Mouse (Mus musculus): Measurements from ENCODE around the gene Slc5a4a.
A peak's percentile ranks its signal among the peaks of the same experiment; 100 is the strongest.

Gene Slc5a4a

DNA sequence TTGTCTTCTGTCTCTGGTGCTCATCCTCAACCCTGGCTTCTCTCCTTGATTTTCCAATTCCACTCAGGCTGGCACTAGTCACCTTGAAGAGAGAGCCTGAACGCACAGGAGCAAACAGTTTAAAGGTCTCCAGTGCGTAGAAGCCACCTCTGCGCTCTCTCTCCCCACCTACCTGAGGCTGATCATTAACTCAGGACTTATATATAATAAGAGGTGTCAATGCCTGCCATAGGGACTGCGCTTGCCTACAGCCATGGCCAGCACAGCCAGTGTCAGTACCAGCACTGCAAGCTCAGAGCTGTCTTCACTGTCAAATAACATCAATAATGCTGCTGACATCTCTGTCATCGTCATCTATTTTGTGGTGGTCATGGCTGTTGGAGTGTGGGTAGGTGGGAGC lies at the start of gene Slc5a4a:
Slc5a4a (plus strand) TSS at position 174 of the 400 bp plus-strand sequence.
- DNase-seq (ENCODE audit: low spot score in 2 of 2), result no peak

DNA sequence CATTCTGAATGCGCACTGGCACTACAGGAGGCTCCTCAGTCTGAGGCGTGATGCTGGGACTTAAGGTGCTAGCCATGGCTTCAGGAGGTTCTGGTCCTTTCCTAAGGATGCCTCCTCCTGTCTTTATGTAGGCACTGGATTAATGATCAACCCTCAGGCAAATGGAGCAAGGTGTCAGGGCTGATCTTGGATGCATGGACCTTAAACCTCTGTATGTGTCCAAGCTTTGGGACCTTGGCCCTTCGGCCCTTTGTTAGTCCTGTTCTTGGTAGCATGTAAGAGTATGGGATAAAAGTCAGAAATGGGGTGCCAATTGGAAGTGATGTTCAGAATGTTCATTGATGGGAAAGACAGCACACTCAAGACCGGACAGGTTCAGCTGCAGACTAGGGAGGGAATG lies 36.4 kb upstream of the Slc5a4a start, which contains the start of gene Slc5a4b:
Slc5a4b (minus strand) TSS at position 101 of the 400 bp plus-strand sequence.
- DNase-seq (ENCODE audit: low spot score in 2 of 2), result no peak

DNA sequence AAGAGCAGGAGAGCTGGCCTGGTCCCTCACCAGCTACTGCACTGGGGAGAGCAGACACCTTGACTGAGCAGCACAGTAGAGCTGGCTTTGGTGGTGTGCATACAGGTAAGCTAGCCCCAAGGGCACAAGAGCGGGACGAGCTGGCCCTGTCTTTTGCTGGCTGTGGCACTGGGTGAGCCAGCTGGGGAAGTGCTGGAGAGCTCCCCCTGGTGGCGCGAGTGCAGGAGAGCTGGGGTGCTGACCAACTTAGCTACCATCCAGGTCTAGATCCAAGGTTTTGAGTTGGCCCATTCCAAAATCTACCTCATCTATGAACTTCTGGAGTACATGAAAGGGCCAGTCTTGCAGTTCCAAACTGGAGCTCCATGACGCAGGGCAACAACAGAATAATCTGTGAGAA lies 29.3 kb upstream of the Slc5a4a start:
- DNase-seq (ENCODE audit: low spot score in 2 of 2), result peak in 1 of 2 experiments; percentile 36

DNA sequence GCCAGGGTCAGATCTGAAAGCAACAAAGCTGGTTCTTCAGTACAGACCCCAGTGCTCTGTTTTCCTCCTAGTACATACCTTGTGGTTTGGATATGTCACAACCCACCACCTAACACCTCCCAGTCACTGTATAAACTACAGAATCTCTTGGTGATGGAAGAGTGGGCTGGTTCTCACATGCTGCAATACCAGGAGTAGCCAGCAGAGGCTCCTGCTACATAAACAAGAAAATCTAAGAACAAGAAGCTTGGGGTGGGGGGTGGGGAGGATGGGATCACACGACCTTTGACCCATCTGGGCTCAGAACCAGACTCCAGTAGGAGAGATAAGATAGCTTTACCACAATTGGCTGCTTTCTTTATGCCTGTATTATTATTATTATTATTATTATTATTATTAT lies 28.5 kb upstream of the Slc5a4a start:
- DNase-seq (ENCODE audit: low spot score in 2 of 2), result peak in 1 of 2 experiments; percentile 8

DNA sequence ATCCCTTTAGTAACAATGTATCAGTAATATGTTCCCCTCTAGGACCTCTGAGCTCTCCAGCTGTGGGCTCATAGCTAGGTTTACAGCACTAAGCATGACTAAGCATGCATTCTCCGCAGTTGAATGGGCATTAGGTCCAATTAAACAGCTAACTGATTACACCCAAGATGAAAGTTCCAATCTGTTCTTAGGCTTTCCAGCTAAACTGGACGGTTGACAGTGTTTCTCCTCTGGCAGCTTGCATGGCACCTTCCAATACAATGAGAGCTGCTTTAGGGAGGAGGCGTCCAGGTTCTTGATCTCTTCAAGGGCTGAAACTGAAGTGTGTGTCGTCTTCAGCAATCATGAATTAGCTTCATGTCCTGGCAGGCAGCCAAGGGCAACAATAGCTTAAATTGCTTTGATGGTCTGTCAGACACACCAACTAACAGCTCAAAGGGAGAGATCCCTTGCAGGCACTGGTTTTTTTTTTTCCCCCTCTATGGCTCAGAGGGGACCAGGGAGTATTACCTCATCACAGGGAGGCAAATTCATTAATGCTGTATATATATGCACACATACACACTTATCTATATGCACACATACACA lies 27.0 kb upstream of the Slc5a4a start:
- DNase-seq (ENCODE audit: low spot score in 2 of 2), result no peak

DNA sequence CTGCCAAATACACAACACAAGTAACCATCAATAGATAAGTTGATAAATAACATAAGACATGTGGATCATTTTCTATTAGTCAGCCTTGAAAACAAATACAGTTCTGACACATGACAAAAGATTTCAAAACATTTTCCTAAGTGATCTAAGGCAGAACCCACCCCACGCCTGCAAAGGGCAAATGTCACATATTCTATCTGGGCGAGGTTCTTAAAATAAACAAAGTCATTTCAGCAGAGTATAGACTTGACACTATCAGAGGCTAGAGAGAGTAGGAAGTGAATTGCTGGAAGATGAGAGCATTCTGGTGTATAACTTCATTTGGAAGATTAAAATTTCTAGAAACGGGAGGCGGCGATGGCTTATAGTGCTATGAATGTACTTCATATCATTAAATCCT lies 25.8 kb upstream of the Slc5a4a start:
- DNase-seq (ENCODE audit: low spot score in 2 of 2), result no peak

DNA sequence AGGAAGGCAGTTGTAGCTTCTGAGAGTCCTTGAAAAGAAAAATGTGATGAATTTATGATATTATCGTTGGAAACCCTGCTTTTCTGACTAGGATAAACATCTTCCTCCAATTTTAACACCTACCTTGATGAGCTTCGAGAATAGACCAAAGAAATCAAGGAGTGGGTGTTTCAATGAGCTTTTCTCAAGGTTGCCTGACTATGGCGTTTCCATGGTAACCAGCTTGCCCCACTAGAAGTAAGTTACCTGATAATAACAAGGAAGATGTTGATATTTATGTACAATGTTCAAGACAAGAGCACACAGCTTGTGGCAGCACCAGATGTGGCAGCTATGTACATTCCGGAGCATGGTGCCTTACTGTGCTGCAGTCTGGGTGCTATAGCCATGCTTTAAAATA lies 14.7 kb upstream of the Slc5a4a start:
- no peak for DNase-seq (ENCODE audit: low spot score in 2 of 2)

DNA sequence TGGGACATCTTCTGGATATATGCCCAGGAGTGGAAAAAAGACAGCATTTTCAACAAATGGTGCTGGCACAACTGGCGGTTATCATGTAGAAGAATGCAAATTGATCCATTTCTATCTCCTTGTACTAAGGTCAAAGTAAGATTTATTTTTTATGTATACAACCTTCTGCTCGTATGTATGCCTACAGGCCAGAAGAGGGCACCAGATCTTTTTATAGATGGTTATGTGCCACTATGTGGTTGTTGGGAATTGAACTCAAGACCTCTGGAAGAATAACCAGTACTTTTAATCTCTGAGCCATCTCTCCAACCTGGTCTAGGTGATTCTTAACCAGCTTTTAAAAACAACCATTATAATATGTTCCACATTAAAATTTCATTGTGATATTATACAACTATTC lies 10.9 kb upstream of the Slc5a4a start:
- no peak for DNase-seq (ENCODE audit: low spot score in 2 of 2)

DNA sequence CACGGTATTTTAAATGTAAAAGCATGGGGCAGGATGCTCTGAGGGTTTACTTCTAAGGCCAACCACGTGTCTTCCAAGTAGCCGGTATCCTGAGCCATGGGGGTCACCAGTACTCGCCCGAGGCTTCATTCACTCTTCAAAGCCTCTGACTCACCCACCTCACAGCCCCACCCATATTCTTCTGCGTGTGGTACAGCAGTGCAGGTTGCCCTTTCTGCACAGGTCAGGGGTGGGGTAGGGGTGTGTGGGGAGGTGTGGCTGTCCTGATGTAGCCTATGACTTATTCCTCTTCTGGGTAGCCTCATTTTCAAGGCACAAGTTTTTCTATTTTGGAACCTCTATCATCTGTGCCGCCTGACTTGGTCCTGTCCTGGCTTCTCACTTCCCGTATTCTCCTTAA lies 405 bp upstream of the Slc5a4a start:
- DNase-seq (ENCODE audit: low spot score in 2 of 2), result no peak

DNA sequence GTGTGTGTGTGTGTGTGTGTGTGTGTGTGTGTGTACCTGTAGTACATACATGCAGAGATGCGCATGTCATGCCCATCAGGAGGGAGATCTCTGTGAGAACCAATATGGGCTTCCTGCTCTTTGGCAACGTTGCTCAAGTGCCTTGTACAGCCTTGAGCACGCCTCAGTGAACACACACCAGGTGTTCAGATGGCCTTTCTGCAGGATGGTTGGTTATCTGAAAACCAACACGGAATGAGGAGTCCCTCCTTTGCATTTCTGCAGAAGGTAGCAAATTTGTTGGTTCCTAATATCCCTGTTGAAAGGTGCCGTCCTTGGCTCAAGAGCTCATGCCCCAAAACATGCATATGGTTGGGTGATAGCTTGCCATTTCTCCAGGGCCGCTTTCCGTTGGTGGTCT lies 8.7 kb downstream of the Slc5a4a start:
- no peak for DNase-seq (ENCODE audit: low spot score in 2 of 2)

DNA sequence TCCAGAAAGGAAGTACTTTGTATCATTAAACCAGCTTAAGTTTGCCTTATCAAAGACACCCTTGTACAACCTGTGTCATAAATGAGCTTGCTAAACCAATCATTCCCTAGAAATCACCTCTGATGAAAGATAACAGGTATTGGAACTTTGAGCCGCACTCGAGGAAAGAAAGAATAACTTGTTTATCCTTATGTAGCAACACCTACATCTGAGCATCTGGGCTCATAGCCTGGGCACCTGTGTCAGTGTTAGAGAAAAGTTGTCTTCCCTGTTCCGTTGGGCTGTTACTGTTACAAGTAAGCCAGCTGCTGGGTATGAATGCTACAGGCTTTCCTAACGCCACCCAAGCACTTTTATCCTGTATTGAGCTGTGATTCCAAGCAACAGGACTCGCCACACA lies 10.3 kb downstream of the Slc5a4a start:
- no peak for DNase-seq (ENCODE audit: low spot score in 2 of 2)

DNA sequence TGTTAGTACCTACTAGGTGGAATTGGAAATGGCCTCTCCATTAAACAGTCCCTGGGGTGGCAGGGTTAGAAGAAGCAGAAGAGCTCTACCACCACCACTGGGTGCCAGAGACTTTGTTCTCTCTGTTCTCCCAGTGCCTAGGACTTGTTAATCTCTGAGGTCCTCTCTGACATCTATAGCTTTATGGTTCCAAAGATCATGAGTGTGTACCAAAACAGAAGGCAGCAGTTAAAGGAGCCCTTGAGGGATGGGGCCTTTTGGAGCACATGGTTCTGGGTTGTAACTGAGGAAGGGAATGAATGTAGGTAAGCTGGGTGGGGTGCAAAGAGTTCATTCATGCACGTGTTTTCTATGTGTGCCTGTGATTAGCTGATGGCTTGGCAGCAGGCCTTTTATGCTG lies 10.8 kb downstream of the Slc5a4a start:
- no peak for DNase-seq (ENCODE audit: low spot score in 2 of 2)

DNA sequence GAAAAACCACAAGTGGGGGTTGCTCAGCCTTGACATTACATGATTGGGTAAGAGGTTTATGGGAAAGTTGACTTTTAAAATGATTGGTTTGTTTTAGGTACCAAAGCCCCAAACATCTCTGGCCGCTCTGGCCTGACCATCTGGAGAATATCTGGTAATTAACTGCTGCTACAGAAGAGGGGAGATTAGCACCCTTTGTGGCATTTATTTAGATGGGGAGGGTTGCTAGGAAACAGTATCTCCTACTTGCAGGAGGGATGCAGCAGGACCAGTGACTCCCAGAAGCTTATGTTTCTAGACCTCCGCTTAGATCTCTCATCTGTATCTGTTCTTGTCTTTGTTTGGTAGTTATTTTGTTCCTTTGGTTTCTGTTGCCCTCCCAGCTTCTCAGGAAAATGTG lies 27.6 kb downstream of the Slc5a4a start:
- DNase-seq (ENCODE audit: low spot score in 2 of 2), result no peak

DNA sequence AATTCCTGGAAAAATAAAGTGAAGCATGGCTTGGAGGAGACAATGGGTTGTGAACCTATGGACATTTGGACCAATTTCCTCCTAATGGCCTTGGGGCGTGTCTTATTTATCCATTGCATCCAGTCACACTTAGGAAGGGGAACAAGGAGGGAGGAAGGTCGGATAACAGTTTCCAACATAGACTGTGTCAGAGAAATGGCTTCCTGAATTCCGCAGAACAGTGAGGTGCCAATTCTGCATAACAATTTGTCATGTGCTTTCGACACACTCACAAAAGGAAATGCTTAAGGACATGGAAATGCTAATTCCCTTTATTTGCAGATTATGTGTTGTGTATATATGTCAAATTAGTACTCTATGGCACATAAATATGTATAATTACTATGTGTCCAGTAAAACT lies 38.0 kb downstream of the Slc5a4a start:
- DNase-seq (ENCODE audit: low spot score in 2 of 2), result no peak

DNA sequence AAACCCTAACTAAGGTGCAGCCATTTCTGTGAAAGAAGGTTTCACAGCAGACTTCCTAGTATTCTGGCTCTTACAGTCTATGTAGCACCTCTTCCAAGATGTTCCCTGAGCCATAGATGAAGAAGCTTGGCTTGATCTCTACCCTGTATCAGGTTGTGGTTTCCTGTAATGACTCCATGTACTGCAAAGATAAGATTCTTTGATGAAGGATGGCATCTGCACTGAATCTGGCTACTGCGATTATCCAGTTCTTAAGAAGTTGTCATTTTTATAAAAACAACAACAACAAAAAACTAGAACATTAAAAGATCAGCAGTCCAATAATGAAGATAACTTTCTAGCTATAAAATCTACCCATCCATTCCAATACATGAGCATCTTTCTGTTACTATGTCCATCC lies 40.8 kb downstream of the Slc5a4a start:
- no peak for DNase-seq (ENCODE audit: low spot score in 2 of 2)

DNA sequence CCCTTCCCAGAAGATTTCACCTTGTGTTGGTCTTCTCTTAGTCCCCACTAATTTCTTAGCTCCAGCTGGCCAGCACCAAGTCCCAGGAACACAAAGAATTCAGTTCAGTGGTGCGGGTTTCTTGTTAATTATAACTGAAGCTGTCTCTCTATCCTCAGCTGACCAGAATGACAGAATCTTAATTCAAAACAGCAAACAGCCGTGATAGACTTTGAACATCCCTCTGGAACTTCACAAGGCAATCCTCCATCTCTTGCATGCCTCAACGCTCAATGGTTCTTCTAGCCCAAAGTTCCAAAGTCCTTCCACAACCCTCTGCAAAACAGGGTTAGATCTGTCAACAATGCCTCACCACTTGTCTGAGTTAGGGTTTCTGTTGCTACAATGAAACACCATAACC lies 54.2 kb downstream of the Slc5a4a start:
- no peak for DNase-seq (ENCODE audit: low spot score in 2 of 2)

DNA sequence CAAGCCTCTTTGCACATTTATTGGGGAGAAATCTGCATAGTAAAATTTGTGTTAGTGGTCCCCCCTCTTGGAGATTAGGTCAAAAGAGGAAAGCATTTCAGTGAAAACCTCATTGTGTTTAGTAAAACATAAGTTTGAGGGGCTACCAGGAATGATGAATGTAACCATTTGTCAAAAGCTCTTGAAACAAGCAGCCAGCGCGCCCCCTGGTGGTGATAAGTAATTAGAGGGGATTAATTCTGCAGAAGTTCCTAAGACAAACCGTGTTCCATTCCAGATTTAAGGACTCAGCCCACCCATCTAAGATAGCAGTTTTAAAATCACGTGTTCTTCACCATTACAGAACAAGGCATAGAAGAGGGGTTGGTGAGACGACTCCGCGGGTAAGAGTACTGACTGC lies 54.7 kb downstream of the Slc5a4a start:
- peak; percentile 54 to 80 for DNase-seq (ENCODE audit: low spot score in 2 of 2)

DNA sequence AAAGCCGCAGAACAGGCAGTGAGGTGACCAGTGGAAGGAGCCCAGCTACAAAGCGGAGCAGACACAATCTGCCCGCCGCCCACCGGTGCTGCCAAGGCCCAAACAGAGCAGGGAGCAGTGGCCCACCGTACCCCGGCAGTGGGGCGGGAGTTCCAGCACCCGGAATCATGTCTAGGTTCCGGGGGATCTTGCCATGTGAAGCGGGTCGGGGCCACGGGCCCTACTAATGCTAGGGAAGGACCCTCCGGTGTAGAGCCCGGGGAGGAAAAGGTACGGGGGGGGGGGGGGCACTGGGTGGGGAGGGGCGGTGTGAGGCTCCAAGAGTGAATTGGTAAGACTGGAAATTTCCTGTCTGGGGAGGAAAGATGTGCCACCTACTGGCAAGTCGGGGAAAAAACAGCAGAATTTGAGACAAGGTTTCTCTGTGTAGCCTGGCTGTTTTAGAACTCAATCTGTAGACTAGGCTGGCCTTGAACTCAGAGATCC lies 56.6 kb downstream of the Slc5a4a start:
- DNase-seq (ENCODE audit: low spot score in 2 of 2), result peak in 1 of 2 experiments; percentile 35

DNA sequence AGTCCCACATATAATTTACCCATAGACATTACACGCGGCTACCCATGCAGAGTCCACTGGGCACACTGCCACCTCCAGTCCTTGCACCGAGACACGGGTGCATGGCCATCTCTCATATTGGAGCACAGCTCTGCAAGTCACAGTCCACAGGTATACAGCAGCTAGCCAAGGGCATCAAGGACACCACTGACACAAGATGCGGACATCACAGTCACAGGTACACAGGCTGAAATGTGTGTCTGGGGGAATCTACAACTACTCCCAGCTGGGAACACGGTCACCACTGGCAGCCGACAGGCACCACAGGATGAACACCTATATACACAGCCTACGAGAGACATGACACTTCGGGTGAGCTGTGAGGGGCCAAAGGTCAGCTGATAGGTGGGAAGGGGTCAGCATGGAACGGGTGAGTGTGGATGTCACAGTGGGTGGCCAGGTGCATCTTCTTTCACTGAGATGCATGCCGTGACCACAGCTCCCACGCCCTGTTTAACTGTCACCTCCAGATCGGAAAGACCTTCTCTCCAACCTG lies 60.1 kb downstream of the Slc5a4a start:
- no peak for DNase-seq (ENCODE audit: low spot score in 2 of 2)

DNA sequence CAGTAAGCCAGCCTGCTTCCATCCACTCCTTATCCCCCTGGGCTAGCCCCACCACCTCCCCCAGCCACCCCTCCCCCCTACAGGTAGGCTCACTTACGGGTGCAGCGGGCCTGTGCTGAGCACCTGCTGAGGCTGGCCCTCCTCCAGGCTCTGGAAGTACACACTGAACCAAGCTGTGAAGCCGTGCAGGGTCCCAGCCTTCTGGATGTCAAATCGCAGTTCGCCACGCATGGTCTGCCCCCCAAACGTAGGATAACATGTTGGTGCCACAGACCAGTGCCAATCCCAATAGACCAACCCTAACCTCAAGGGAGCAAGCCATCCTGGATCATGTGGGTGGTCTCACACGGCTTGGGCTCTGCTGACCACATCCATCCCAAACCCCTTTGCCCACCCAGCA lies 62.0 kb downstream of the Slc5a4a start:
- DNase-seq (ENCODE audit: low spot score in 2 of 2), result no peak

DNA sequence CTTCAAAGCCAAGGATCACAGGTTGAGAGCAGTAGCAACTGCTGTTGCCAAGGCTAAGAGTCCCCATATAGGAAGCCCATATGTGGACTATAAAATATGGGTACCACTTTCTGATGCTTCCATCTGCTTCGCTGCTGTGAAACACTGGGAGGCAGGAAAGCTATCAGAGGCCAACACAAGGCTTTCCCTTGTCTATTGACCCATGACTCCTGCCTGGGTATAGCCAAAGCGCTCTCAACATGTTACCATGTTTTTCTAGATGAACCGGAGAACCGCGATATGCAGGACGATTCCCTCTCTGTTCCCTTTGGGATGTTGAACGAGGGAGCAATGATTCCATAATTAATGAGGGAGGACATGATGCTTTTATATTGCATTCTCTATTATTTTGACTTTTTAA lies 63.6 kb downstream of the Slc5a4a start:
- DNase-seq (ENCODE audit: low spot score in 2 of 2), result no peak

DNA sequence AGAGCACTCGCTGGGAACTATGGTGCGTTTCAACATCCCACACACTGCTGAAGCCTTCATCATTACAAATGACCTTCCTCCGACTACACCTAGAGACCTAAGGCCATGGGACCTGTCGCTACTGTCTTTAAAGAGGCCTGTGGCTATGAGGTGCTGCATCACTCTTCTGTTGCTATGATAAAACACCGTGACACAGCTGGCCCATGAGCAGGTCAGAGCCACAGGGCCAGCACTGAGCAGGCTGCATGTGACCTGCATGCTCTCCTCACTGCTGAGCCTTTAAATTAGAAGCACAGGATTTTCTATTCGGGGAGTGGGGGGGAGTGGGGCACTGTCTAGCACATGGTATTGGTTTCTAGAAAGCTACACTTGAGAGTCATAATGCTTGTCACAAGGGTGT lies 64.9 kb downstream of the Slc5a4a start:
- DNase-seq (ENCODE audit: low spot score in 2 of 2), result no peak

DNA sequence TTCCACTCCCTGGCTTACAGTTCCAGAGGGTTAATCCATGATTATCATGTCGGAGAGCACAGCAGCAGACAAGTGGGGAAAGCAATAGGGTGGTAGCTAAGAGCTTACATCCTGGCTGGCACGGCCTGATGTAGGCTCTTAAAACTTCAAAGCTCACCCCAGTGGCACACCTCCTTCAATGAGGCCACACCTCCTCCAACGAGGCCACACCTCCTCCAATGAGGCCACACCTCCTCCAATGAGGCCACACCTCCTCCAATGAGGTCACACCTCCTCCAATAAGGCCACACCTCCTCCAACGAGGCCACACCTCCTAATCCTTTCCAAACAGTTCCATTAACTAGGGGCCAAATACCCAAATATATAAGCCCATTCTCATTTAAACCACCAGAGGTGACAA lies 66.9 kb downstream of the Slc5a4a start:
- DNase-seq (ENCODE audit: low spot score in 2 of 2), result no peak

DNA sequence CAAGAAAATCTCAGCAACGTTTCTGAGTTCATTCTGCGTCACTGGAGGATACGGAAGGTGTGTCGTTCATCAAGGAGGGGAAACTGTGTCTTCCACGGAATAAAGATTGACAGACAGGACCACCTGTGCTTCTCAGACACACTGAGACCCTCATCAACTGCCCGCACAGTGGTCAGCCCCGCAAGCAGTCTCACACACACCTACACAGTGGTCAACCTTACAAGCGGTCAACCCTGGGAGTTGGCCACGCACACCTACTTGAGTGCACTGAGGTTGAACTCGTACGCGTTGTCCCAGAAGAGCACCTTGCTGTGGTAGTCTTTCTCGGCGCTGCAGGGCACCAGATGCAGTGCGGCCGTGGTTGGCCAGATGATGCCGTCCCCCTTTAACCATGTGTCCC lies 69.8 kb downstream of the Slc5a4a start:
- DNase-seq (ENCODE audit: low spot score in 2 of 2), result no peak

All from cerebellum, postnatal 4 days (tissue).